Mouse (Mus musculus) lung, adult 2 months (tissue): ENCODE measurements around the gene Anxa6.

Experiments
- CTCF ChIP-seq: fragments of 200-500 bp; IDR thresholded peaks from 2 replicates; pipeline ENCODE4 v1.5.1; 2011; ENCODE audit warnings: mild to moderate bottlenecking, low read length, control low read depth; ENCODE audit not compliant: insufficient read depth
- POLR2A ChIP-seq: fragments of 200-500 bp; IDR thresholded peaks from 2 replicates; pipeline ENCODE4 v1.6.1; 2011; ENCODE audit warnings: low read depth, mild to moderate bottlenecking, control low read depth, low read length, borderline replicate concordance; ENCODE audit errors: extremely low read depth

DNA sequence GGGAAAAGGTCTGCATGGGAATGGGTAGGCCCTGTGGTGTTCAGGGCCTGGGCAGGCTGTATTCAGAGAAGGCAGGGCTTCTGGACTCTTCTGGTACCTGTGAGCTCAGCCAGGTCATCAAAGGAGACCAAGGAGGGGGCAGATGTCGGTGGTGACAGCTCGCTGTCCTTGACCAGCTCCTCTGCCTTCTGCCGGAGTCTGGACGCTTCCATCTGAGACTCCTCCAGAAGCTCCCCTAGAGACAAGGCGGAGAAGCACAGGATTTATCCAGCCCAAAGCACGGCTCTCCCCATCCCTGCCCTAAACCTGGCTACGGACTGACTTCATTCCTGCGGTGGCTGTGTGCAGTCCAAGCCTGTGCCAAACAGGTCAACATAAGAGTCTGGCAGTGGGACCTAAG is 93.7 kb downstream of the Anxa6 start:
- TF ChIP-seq CTCF (no peak), POLR2A (no peak)
